Mouse (Mus musculus): ENCODE results near the gene Psip1. TPM values are rescaled to one million over a fixed set of nuclear protein-coding genes. Genes with fewer than 3 reads are reported as not detected.
"Not testable (repeated sequence)": the region's sequence is repeated elsewhere in the genome, so short reads cannot be mapped to it uniquely, and the experiment has no call there.

Gene Psip1
- total and polyA plus RNA-seq, 2 experiments from 2014 or later = 298 to 309 TPM

DNA sequence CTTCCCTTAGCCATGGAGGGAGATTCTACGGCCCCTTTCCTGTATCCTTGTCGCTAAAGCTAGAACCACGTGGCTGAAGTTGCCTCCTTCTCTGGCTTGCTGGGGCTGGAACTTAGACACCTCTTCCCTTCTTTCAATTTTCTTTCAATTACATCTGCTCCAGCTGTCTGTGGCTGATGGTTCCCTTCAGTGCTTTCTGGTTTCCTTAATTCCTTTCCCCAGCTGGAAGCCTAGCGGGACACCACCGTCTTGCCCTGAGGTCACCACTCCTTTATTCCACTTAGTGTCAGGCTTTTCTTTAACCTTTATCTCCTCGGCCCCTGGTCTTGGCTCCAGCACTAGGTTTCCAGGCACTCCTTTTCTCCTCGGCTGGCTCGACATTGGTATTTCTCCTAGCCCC lies 24.8 kb upstream of the Psip1 start:
- Histone ChIP-seq H3K9me3 (ENCODE audit: low read length) (no peaks in the 10 kb centered on the region), H3K27ac (ENCODE audit: low read depth, low read length) (no peak overlapping the region), H3K9ac (no peak overlapping the region), H3K27me3 (ENCODE audit: insufficient read depth, low read length) (no peaks in the 10 kb centered on the region), H3K4me3 (ENCODE audit: low read depth, low read length) (no peak overlapping the region), H3K4me2 (ENCODE audit: low read depth) (no peak overlapping the region), H3K4me1 (ENCODE audit: insufficient read depth) (no peaks in the 10 kb centered on the region), H3K36me3 (ENCODE audit: insufficient read depth) (no peaks in the 10 kb centered on the region)
- no peak for ATAC-seq
- TF ChIP-seq CTCF (IDR thresholded peaks at IDR 0.05; ENCODE audit: low read depth) = no peak
- 45% methylated on average over 8 of the region's 8 CpGs for WGBS
- no peak for DNase-seq

GRCm38 (mm10) chr4:83509600-83509999 lies 23.3 kb upstream of the Psip1 start:
- Histone ChIP-seq H3K4me3 (ENCODE audit: low read depth, low read length) (no peak overlapping the region), H3K4me2 (ENCODE audit: low read depth) (no peak overlapping the region), H3K4me1 (ENCODE audit: insufficient read depth) (no peaks in the 10 kb centered on the region), H3K27ac (ENCODE audit: low read depth, low read length) (no peak overlapping the region), H3K27me3 (ENCODE audit: insufficient read depth, low read length) (no peaks in the 10 kb centered on the region), H3K9me3 (ENCODE audit: low read length) (no peaks in the 10 kb centered on the region), H3K9ac (no peak overlapping the region), H3K36me3 (ENCODE audit: insufficient read depth) (no peaks in the 10 kb centered on the region)
- WGBS = 48% methylated on average over 2 of the region's 2 CpGs
- DNase-seq (no peak), ATAC-seq (no peak)
- no peak for TF ChIP-seq CTCF (IDR thresholded peaks at IDR 0.05; ENCODE audit: low read depth)

GRCm38 (mm10) chr4:83501037-83501430 lies 14.8 kb upstream of the Psip1 start:
- ATAC-seq = peak; percentile 63
- Histone ChIP-seq H3K4me3 (ENCODE audit: low read depth, low read length) (peak overlapping the region; percentile 46), H3K9me3 (ENCODE audit: low read length) (no peaks in the 10 kb centered on the region), H3K36me3 (ENCODE audit: insufficient read depth) (no peaks in the 10 kb centered on the region), H3K9ac (peak overlapping the region; percentile 63), H3K27ac (ENCODE audit: low read depth, low read length) (peak overlapping the region; percentile 88; the same call in 1 of the 2 replicates), H3K4me2 (ENCODE audit: low read depth) (peak overlapping the region; percentile 54), H3K4me1 (ENCODE audit: insufficient read depth) (0 out of 2 replicates have a peak, but pooled peaks cover 3% of the 10 kb centered on the region), H3K27me3 (ENCODE audit: insufficient read depth, low read length) (no peaks in the 10 kb centered on the region)
- TF ChIP-seq CTCF (IDR thresholded peaks at IDR 0.05; ENCODE audit: low read depth) = no peak
- WGBS = 28% methylated on average over 7 of the region's 7 CpGs
- DNase-seq = no peak

DNA sequence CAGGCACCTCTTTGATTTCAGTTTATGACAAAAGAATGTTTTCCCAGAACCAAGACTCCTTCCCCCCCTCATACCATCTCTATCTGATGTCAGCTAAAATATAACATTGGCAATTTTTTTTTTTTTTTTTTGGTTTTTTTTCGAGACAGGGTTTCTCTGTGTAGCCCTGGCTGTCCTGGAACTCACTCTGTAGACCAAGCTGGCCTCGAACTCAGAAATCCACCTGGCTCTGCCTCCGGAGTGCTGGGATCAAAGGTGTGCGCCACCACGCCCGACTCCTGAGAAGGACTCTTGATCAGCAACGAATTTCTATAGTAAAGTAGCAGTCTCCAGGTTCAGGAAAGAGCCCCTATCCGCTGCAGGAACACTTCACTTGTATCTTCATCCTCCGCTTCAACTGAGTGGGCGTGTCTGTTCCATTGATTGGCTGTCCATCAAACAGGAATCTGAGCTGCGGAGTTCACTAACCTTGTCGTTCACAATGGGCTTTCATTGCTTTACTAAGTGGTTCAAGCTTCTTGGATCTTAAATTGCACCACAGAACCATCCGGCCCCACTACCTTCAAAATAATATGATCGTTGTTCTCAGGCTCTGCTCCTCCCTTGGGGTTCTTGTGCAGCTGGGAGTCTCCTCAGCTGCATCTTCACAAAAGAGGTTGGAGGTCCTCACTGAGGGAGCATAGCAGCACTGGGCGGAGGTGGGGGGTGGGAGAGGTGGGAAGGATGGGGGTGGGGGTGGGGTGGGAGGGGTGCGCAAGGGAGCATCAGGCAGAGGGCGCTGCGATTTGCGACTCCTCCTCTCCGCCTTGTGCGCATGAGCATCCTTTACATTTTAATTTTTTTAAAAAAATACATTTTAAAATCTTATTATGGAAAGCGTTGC lies 14.1 kb upstream of the Psip1 start:
- TF ChIP-seq CTCF (IDR thresholded peaks at IDR 0.05; ENCODE audit: low read depth) = peak; percentile 23; the same call in 1 of the 2 replicates
- WGBS = 7% methylated on average over 22 of the region's 22 CpGs
- 0 out of 2 replicates have a peak, but pooled peaks cover 3% of the 10 kb centered on the region for H3K4me1 ChIP-seq (ENCODE audit: insufficient read depth)
- H3K9me3 ChIP-seq (ENCODE audit: low read length) = no peaks in the 10 kb centered on the region
- H3K4me3 ChIP-seq (ENCODE audit: low read depth, low read length) = peak overlapping the region; percentile 46
- peak overlapping the region; percentile 88 for H3K27ac ChIP-seq (ENCODE audit: low read depth, low read length)
- H3K4me2 ChIP-seq (ENCODE audit: low read depth) = peak overlapping the region; percentile 54
- H3K9ac ChIP-seq = peak overlapping the region; percentile 63
- no peaks in the 10 kb centered on the region for H3K27me3 ChIP-seq (ENCODE audit: insufficient read depth, low read length)
- no peaks in the 10 kb centered on the region for H3K36me3 ChIP-seq (ENCODE audit: insufficient read depth)
- ATAC-seq (peak; percentile 97), DNase-seq (peak; percentile 75)

DNA sequence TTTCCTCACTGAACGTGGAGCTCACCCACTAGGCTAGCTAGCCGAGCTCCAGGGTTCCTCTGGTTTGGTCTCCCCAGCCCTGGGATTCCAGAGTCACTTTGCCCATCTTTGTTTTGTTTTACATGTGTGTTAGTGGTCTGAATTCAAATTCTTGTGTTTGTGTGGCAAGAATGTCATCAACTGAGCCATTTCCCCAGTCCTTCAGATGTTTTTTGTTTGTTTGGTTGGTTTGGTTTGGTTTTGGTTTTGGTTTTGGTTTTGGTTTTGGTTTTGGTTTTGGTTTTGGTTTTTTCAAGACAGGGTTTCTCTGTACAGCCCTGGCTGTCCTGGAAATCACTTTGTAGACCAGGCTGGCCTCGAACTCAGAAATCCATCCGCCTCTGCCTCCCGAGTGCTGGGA lies 10.8 kb upstream of the Psip1 start:
- not testable (repeated sequence) for H3K4me1 ChIP-seq (ENCODE audit: insufficient read depth); H3K27ac ChIP-seq (ENCODE audit: low read depth, low read length); H3K9me3 ChIP-seq (ENCODE audit: low read length); ATAC-seq; H3K4me2 ChIP-seq (ENCODE audit: low read depth); H3K36me3 ChIP-seq (ENCODE audit: insufficient read depth); DNase-seq; H3K9ac ChIP-seq; H3K27me3 ChIP-seq (ENCODE audit: insufficient read depth, low read length); H3K4me3 ChIP-seq (ENCODE audit: low read depth, low read length)
- 93% methylated on average over 5 of the region's 5 CpGs for WGBS

GRCm38 (mm10) chr4:83493112-83493511 lies 6.9 kb upstream of the Psip1 start:
- no peaks in the 10 kb centered on the region for H3K27me3 ChIP-seq (ENCODE audit: insufficient read depth, low read length)
- ATAC-seq (no peak), DNase-seq (no peak)
- no peak overlapping the region for H3K4me2 ChIP-seq (ENCODE audit: low read depth)
- no peaks in the 10 kb centered on the region for H3K4me1 ChIP-seq (ENCODE audit: insufficient read depth)
- H3K9ac ChIP-seq = no peak overlapping the region
- WGBS = 100% methylated on average over 1 of the region's 1 CpGs
- no peak overlapping the region for H3K27ac ChIP-seq (ENCODE audit: low read depth, low read length)
- H3K36me3 ChIP-seq (ENCODE audit: insufficient read depth) = no peaks in the 10 kb centered on the region
- no peaks in the 10 kb centered on the region for H3K9me3 ChIP-seq (ENCODE audit: low read length)
- no peak overlapping the region for H3K4me3 ChIP-seq (ENCODE audit: low read depth, low read length)
- TF ChIP-seq CTCF (IDR thresholded peaks at IDR 0.05; ENCODE audit: low read depth) = no peak

DNA sequence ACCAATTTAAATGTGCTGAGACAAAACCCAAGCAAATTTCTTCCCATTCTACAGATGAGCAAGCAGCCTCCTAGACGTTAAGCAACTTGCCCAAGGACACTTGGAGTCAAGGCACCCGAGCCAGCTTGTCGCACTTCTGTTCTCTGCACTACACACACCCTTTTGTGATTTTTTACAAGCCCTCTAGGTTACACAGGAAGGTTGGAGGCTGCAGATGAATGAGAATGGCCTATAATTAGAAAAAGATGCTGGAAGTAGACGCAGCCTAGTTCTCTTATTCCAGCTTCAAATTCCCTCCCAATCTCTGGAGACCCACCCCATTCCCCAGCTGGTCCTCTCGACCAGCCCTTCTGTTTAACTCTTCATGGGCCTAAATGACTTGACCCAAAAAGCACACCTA lies 2.9 kb upstream of the Psip1 start:
- no peak overlapping the region for H3K9ac ChIP-seq
- H3K4me2 ChIP-seq (ENCODE audit: low read depth) = no peak overlapping the region
- no peaks in the 10 kb centered on the region for H3K9me3 ChIP-seq (ENCODE audit: low read length)
- peaks cover 4% of the 10 kb centered on the region for H3K4me1 ChIP-seq (ENCODE audit: insufficient read depth)
- DNase-seq (no peak), ATAC-seq (no peak)
- H3K27ac ChIP-seq (ENCODE audit: low read depth, low read length) = no peak overlapping the region
- no peak overlapping the region for H3K4me3 ChIP-seq (ENCODE audit: low read depth, low read length)
- WGBS = 20% methylated on average over 5 of the region's 5 CpGs
- TF ChIP-seq CTCF (IDR thresholded peaks at IDR 0.05; ENCODE audit: low read depth) = no peak
- H3K27me3 ChIP-seq (ENCODE audit: insufficient read depth, low read length) = no peaks in the 10 kb centered on the region
- peaks cover 2% of the 10 kb centered on the region; the same call in 1 of the 2 replicates for H3K36me3 ChIP-seq (ENCODE audit: insufficient read depth)
